Mouse (Mus musculus) spleen, adult 2 months (tissue): ENCODE measurements around the gene Zfp281.

Experiments used
- CTCF ChIP-seq: fragments of 200-500 bp; IDR thresholded peaks from 2 replicates; pipeline ENCODE4 v1.5.1; 2011; ENCODE audit warnings: mild to moderate bottlenecking, inconsistent platforms; ENCODE audit not compliant: insufficient read depth, insufficient read length, insufficient replicate concordance; ENCODE audit errors: extremely low read depth
- POLR2A ChIP-seq: fragments of 200-500 bp; IDR thresholded peaks from 2 replicates; pipeline ENCODE4 v1.6.1; 2011; ENCODE audit warnings: low read depth, low read length, inconsistent platforms

DNA sequence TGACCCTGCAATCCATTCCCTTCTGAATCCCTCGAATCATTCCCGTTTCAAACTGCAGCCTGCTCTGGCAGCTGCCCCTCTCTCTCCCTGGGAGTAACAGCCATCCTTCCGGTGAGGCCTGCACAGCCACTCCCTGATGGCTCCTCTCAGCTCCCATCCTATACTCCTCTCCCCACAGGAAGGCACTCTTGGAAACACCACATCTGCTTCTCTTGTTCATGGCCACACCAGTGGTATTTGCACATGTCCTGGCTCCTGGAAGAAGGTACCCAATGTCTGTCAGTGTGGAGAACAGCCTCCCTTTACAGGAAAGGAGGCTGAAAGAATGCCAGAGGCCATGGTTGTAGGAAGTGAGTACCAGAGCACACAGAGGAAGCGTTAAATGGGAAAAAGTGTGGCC, 19.8 kb downstream of the Zfp281 start:
- TF ChIP-seq CTCF, result no peak
- TF ChIP-seq POLR2A, result no peak
